In genomic region chr6:128504743-128505142, GRCm38 (mm10) we compare ENCODE assay signal across 30 mouse cellular contexts. TPM values are rescaled to one million over a fixed set of nuclear protein-coding genes. Genes with fewer than 3 reads are reported as not detected.
"Had no signal": no experiment of that assay in that cellular context is flagged by ENCODE, and none has a peak within 500 bp of the region (broad histone marks: within the 10 kb centered on the region; RNA-seq: fewer than 3 reads in every experiment).

No protein-coding gene starts in this region.

- ATAC-seq: hindbrain, embryonic 16.5 days; inflammation-experienced regulatory T-cells, adult 6 months; intestine, embryonic 15.5 days; intestine, postnatal 0 days had no signal

- DNase-seq: gastrocnemius, postnatal 14 days; gastrocnemius, postnatal 36 days; heart, adult 2 months; heart, postnatal 14 days; heart, postnatal 4 days; kidney, adult 18-20 months; kidney, adult 8-10 months; kidney, postnatal 10 days; kidney, postnatal 25 days; kidney, postnatal 4 days; liver; liver, embryonic 13.5 days had no signal

- H3K4me3 ChIP-seq: heart, adult 2 months; heart, embryonic 13.5 days; heart, embryonic 15.5 days; hindbrain, embryonic 10.5 days; hindbrain, embryonic 12.5 days; intestine, embryonic 15.5 days; left cerebral cortex, adult 2 months; limb, embryonic 10.5 days; limb, embryonic 12.5 days; liver, embryonic 13.5 days had no signal

- H3K4me1 ChIP-seq: heart, embryonic 13.5 days; heart, embryonic 15.5 days; hindbrain, embryonic 10.5 days; hindbrain, embryonic 12.5 days; intestine, embryonic 15.5 days; limb, embryonic 10.5 days; limb, embryonic 12.5 days; liver, embryonic 13.5 days had no signal

- H3K27me3 ChIP-seq: heart, embryonic 13.5 days; heart, embryonic 15.5 days; hindbrain, embryonic 12.5 days; intestine, embryonic 15.5 days; limb, embryonic 12.5 days; liver, embryonic 13.5 days had no signal

- H3K36me3 ChIP-seq: heart, embryonic 13.5 days; heart, embryonic 15.5 days; hindbrain, embryonic 10.5 days; hindbrain, embryonic 12.5 days; intestine, embryonic 15.5 days; limb, embryonic 10.5 days; limb, embryonic 12.5 days; liver, embryonic 13.5 days had no signal

- H3K4me2 ChIP-seq: heart, embryonic 11.5 days; heart, embryonic 13.5 days; heart, embryonic 15.5 days; hindbrain, embryonic 12.5 days; hindbrain, embryonic 14.5 days; intestine, embryonic 15.5 days; limb, embryonic 12.5 days; liver, embryonic 11.5 days; liver, embryonic 13.5 days had no signal

- H3K27ac ChIP-seq: heart, adult 2 months; heart, embryonic 13.5 days; heart, embryonic 15.5 days; hindbrain, embryonic 10.5 days; hindbrain, embryonic 12.5 days; hindbrain, embryonic 14.5 days; intestine, embryonic 15.5 days; left cerebral cortex, adult 2 months; limb, embryonic 10.5 days; limb, embryonic 12.5 days; liver, embryonic 13.5 days had no signal

- H3K9me3 ChIP-seq: heart, embryonic 13.5 days; heart, embryonic 15.5 days; hindbrain, embryonic 10.5 days; hindbrain, embryonic 12.5 days; intestine, embryonic 15.5 days; limb, embryonic 10.5 days; limb, embryonic 12.5 days; liver, embryonic 13.5 days had no signal

- H3K9ac ChIP-seq: heart, embryonic 13.5 days; heart, embryonic 15.5 days; hindbrain, embryonic 12.5 days; hindbrain, embryonic 14.5 days; intestine, embryonic 15.5 days; limb, embryonic 12.5 days; liver, embryonic 13.5 days had no signal

RNA-seq across cellular contexts. Expression of gene Pzp, which starts 21.8 kb away (rescaled TPM):
- total RNA-seq: gastrocnemius, postnatal 14 days; layer of hippocampus, adult 18-20 months; layer of hippocampus, postnatal 10 days; layer of hippocampus, postnatal 25 days; left cerebral cortex, adult 2 months; left cerebral cortex, postnatal 36 days had no signal
- polyA plus RNA-seq: hindbrain, embryonic 10.5 days; hindbrain, embryonic 12.5 days; inflammation-experienced regulatory T-cells, adult 6 months; limb, embryonic 12.5 days had no signal
